Mouse (Mus musculus): ENCODE measurements around the gene Ttll8. TPM values are rescaled to one million over a fixed set of nuclear protein-coding genes. Genes with fewer than 3 reads are reported as not detected.

The Ttll8 gene
- polyA plus RNA-seq, 1 experiment from 2014 or later = not detected

DNA sequence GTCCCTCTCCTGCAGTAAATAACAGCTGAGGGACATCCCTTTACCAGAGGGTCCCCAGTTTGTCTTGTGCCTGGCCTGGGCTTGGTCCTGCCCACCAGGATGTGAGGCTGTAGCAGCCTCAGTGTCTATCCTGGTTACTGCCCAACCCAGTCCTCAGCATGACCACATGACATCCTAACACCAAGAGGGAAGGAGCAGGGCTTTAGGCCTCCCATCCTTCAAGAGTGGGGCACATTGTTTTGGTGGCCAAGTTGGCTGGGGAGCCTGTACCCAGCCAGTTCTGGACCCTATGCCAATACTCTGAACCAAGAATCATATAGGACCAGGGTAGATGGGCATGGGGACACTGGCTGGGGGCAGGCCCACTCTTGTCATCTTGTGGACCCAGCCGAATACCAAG, 105.6 kb downstream of the Ttll8 start:
- H3K4me2 ChIP-seq = no peak overlapping the region
- ATAC-seq (ENCODE audit: insufficient read depth) (no peak), DNase-seq (no peak)
- H3K9ac ChIP-seq = no peak overlapping the region
- 95% methylated on average over 1 of the region's 1 CpGs for WGBS
- H3K27ac ChIP-seq (ENCODE audit: low read depth) = no peak overlapping the region
- no peaks in the 10 kb centered on the region for H3K9me3 ChIP-seq (ENCODE audit: low read depth, low read length)
- H3K36me3 ChIP-seq (ENCODE audit: insufficient read depth) = no peaks in the 10 kb centered on the region
- TF ChIP-seq CTCF (IDR thresholded peaks at IDR 0.05; ENCODE audit: low read depth) = no peak
- H3K4me3 ChIP-seq (ENCODE audit: low read depth, low read length) = no peak overlapping the region
- H3K4me1 ChIP-seq (ENCODE audit: insufficient read depth) = peaks cover 9% of the 10 kb centered on the region; the same call in 1 of the 2 replicates
- H3K27me3 ChIP-seq (ENCODE audit: insufficient read depth, low read length) = no peaks in the 10 kb centered on the region

DNA sequence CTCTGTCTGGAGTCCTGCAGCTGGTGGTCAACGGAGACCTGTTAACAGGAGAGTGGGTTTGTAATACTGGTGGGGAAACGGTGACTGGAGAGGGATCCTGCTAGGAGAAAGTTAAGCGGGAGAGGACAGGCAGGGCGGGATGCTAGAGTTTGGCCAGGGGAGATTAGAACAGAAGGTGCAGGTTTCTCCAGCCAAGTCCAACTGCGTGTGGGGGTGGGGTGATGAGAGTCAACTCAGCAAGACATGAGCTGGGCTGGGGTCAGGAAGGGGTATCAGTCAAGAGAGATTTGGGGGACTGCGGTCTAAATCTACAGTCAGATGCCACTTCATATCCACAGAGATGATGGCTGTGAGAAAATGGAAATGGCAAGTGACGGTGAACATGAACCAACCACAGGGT, 109.3 kb downstream of the Ttll8 start:
- no peak for TF ChIP-seq CTCF (IDR thresholded peaks at IDR 0.05; ENCODE audit: low read depth)
- no peak for DNase-seq

DNA sequence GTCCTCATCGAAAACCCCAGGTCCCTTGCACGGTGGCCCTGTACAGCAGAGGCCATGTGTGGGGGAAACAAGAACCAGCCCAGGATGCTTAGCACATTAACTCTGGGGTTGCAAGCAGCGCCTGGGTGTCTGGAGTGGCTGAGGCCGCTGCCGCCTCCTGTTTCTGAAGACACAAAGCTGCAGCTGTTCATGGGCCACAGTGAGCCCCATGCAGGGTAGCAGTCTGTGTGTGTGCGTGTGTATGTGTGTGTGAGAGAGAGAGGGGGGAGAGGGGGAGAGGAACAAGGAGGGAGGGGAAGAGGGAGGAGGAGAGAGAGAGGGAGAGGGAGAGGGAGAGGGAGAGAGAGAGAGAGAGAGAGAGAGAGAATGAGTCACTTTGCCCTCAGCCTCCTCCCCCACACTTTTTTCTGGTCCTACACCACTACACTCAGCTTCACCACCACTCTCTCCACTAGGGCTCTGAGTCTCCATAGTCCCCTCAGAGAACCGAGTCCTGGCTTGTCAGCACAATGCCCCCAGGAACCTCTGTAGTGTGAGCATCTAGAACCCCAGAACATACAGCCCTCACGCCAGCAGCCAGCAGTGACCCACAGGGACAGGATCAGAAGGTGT, 110.6 kb downstream of the Ttll8 start:
- WGBS = 17% methylated on average over 8 of the region's 8 CpGs
- no peak overlapping the region for H3K4me2 ChIP-seq
- peaks cover 11% of the 10 kb centered on the region for H3K4me1 ChIP-seq (ENCODE audit: insufficient read depth)
- H3K9ac ChIP-seq = no peak overlapping the region; the same call in 1 of the 2 replicates
- no peak for TF ChIP-seq CTCF (IDR thresholded peaks at IDR 0.05; ENCODE audit: low read depth)
- peak; percentile 22; the same call in 1 of the 2 replicates for ATAC-seq (ENCODE audit: insufficient read depth)
- H3K27ac ChIP-seq (ENCODE audit: low read depth) = 0 out of 2 replicates have a peak overlapping the region, but pooled peaks have one; percentile 18
- no peaks in the 10 kb centered on the region for H3K27me3 ChIP-seq (ENCODE audit: insufficient read depth, low read length)
- no peak overlapping the region for H3K4me3 ChIP-seq (ENCODE audit: low read depth, low read length)
- no peaks in the 10 kb centered on the region for H3K9me3 ChIP-seq (ENCODE audit: low read depth, low read length)
- no peaks in the 10 kb centered on the region for H3K36me3 ChIP-seq (ENCODE audit: insufficient read depth)
- peak; percentile 63 for DNase-seq

More for the DNA sequence above, 109.3 kb downstream of the Ttll8 start:
- Histone ChIP-seq H3K36me3 (ENCODE audit: insufficient read depth) (no peaks in the 10 kb centered on the region), H3K9me3 (ENCODE audit: low read depth, low read length) (no peaks in the 10 kb centered on the region), H3K27ac (ENCODE audit: low read depth) (no peak overlapping the region), H3K27me3 (ENCODE audit: insufficient read depth, low read length) (no peaks in the 10 kb centered on the region), H3K4me1 (ENCODE audit: insufficient read depth) (no peaks in the 10 kb centered on the region), H3K4me3 (ENCODE audit: low read depth, low read length) (no peak overlapping the region), H3K9ac (no peak overlapping the region), H3K4me2 (no peak overlapping the region)
- no peak for ATAC-seq (ENCODE audit: insufficient read depth)
- WGBS = 84% methylated on average over 7 of the region's 7 CpGs

DNA sequence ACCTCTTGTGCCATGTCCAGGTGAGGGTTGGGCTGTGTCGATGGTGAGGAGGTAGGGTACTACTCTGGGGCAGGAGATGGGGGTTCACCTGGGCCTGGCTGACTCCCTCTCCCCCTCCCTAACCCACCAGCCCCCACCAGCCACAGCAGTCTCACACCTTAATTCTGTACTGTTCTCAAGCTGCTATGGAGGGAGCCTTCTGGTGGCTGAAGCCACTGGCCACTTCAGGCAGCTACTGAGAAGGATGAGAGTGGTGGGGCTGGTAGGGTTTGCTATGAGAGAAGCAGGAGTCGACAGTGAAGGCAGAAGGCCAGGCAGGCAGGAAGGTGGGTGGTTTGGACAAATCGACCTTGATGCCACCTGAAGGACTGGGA, 111.9 kb downstream of the Ttll8 start:
- no peak overlapping the region for H3K4me3 ChIP-seq (ENCODE audit: low read depth, low read length)
- no peaks in the 10 kb centered on the region for H3K36me3 ChIP-seq (ENCODE audit: insufficient read depth)
- no peak for DNase-seq
- no peak overlapping the region for H3K9ac ChIP-seq
- H3K27ac ChIP-seq (ENCODE audit: low read depth) = no peak overlapping the region
- no peak overlapping the region for H3K4me2 ChIP-seq
- H3K9me3 ChIP-seq (ENCODE audit: low read depth, low read length) = no peaks in the 10 kb centered on the region
- ATAC-seq (ENCODE audit: insufficient read depth) = no peak
- H3K4me1 ChIP-seq (ENCODE audit: insufficient read depth) = peaks cover 11% of the 10 kb centered on the region
- TF ChIP-seq CTCF (IDR thresholded peaks at IDR 0.05; ENCODE audit: low read depth) = no peak
- no peaks in the 10 kb centered on the region for H3K27me3 ChIP-seq (ENCODE audit: insufficient read depth, low read length)
- 54% methylated on average over 3 of the region's 3 CpGs for WGBS

GRCm38 (mm10) chr15:88841580-88842299, 112.5 kb downstream of the Ttll8 start:
- no peak for ATAC-seq (ENCODE audit: insufficient read depth)
- Histone ChIP-seq H3K36me3 (ENCODE audit: insufficient read depth) (no peaks in the 10 kb centered on the region), H3K27ac (ENCODE audit: low read depth) (no peak overlapping the region), H3K9ac (no peak overlapping the region), H3K9me3 (ENCODE audit: low read depth, low read length) (no peaks in the 10 kb centered on the region), H3K4me1 (ENCODE audit: insufficient read depth) (peaks cover 11% of the 10 kb centered on the region), H3K4me3 (ENCODE audit: low read depth, low read length) (no peak overlapping the region), H3K4me2 (no peak overlapping the region), H3K27me3 (ENCODE audit: insufficient read depth, low read length) (no peaks in the 10 kb centered on the region)
- TF ChIP-seq CTCF (IDR thresholded peaks at IDR 0.05; ENCODE audit: low read depth) = no peak
- DNase-seq = no peak
- WGBS = 91% methylated on average over 3 of the region's 3 CpGs

- Histone ChIP-seq H3K9ac (no peak overlapping the region), H3K27me3 (ENCODE audit: insufficient read depth, low read length) (no peaks in the 10 kb centered on the region), H3K4me2 (no peak overlapping the region), H3K36me3 (ENCODE audit: insufficient read depth) (no peaks in the 10 kb centered on the region), H3K9me3 (ENCODE audit: low read depth, low read length) (no peaks in the 10 kb centered on the region), H3K27ac (ENCODE audit: low read depth) (no peak overlapping the region), H3K4me3 (ENCODE audit: low read depth, low read length) (no peak overlapping the region), H3K4me1 (ENCODE audit: insufficient read depth) (peaks cover 11% of the 10 kb centered on the region)
- no peak for ATAC-seq (ENCODE audit: insufficient read depth)
- WGBS = 71% methylated on average over 2 of the region's 2 CpGs
- no peak for TF ChIP-seq CTCF (IDR thresholded peaks at IDR 0.05; ENCODE audit: low read depth)
- DNase-seq = no peak
Measured at GRCm38 (mm10) chr15:88841160-88841559, 113.1 kb downstream of the Ttll8 start.

Other genes starting within 250 kb of the Ttll8 start
- gene Brd1, start 220.2 kb downstream of the Ttll8 start, polyA plus RNA-seq (2014; fragmentation: Nextera tagmentation; extraction: Ambion mirVana) = 23.1 and 27.0 TPM in 2 replicates
- gene Zbed4, start 202.8 kb downstream of the Ttll8 start, polyA plus RNA-seq (2014; fragmentation: Nextera tagmentation; extraction: Ambion mirVana) = 23.1 and 23.2 TPM in 2 replicates
- gene Alg12, start 135.1 kb downstream of the Ttll8 start, polyA plus RNA-seq (2014; fragmentation: Nextera tagmentation; extraction: Ambion mirVana) = 13.3 and 15.0 TPM in 2 replicates
- gene Creld2, start 134.8 kb downstream of the Ttll8 start, polyA plus RNA-seq (2014; fragmentation: Nextera tagmentation; extraction: Ambion mirVana) = 93.8 and 97.9 TPM in 2 replicates
- 48.6 TPM in 2 replicates for gene Pim3, start 92.2 kb downstream of the Ttll8 start, polyA plus RNA-seq (2014; fragmentation: Nextera tagmentation; extraction: Ambion mirVana)
- not detected in 2 replicates for gene Mlc1, start 24.6 kb upstream of the Ttll8 start, polyA plus RNA-seq (2014; fragmentation: Nextera tagmentation; extraction: Ambion mirVana)
- gene Mov10l1, start 28.5 kb upstream of the Ttll8 start, polyA plus RNA-seq (2014; fragmentation: Nextera tagmentation; extraction: Ambion mirVana) = 0.89 TPM in 1 of 2 replicates, not detected in the other
- gene Panx2, start 105.3 kb upstream of the Ttll8 start, polyA plus RNA-seq (2014; fragmentation: Nextera tagmentation; extraction: Ambion mirVana) = 0.22 and 0.34 TPM in 2 replicates
- gene Trabd, start 120.7 kb upstream of the Ttll8 start, polyA plus RNA-seq (2014; fragmentation: Nextera tagmentation; extraction: Ambion mirVana) = 48.6 and 51.6 TPM in 2 replicates
- gene Selenoo, start 134.7 kb upstream of the Ttll8 start, polyA plus RNA-seq (2014; fragmentation: Nextera tagmentation; extraction: Ambion mirVana) = 18.7 and 21.5 TPM in 2 replicates
- 18.4 and 19.8 TPM in 2 replicates for gene Tubgcp6, start 168.7 kb upstream of the Ttll8 start, polyA plus RNA-seq (2014; fragmentation: Nextera tagmentation; extraction: Ambion mirVana)
- 18.8 and 19.7 TPM in 2 replicates for gene Hdac10, start 174.3 kb upstream of the Ttll8 start, polyA plus RNA-seq (2014; fragmentation: Nextera tagmentation; extraction: Ambion mirVana)
- 11.4 and 11.9 TPM in 2 replicates for gene Mapk12, start 186.3 kb upstream of the Ttll8 start, polyA plus RNA-seq (2014; fragmentation: Nextera tagmentation; extraction: Ambion mirVana)
- gene Mapk11, start 195.2 kb upstream of the Ttll8 start, polyA plus RNA-seq (2014; fragmentation: Nextera tagmentation; extraction: Ambion mirVana) = 11.3 and 13.3 TPM in 2 replicates
- 149 and 156 TPM in 2 replicates for gene Plxnb2, start 226.4 kb upstream of the Ttll8 start, polyA plus RNA-seq (2014; fragmentation: Nextera tagmentation; extraction: Ambion mirVana)
- 9.2 and 11.0 TPM in 2 replicates for gene Dennd6b, start 242.1 kb upstream of the Ttll8 start, polyA plus RNA-seq (2014; fragmentation: Nextera tagmentation; extraction: Ambion mirVana)